Mouse (Mus musculus) R1 (cell line): Measurements from ENCODE around the gene Gopc.

Experiments
- DNase-seq: peaks from one replicate; pipeline ENCODE4 v3.0.0-alpha.2; 2018; ENCODE audit warnings: low read depth, low spot score

Gene Gopc

DNA sequence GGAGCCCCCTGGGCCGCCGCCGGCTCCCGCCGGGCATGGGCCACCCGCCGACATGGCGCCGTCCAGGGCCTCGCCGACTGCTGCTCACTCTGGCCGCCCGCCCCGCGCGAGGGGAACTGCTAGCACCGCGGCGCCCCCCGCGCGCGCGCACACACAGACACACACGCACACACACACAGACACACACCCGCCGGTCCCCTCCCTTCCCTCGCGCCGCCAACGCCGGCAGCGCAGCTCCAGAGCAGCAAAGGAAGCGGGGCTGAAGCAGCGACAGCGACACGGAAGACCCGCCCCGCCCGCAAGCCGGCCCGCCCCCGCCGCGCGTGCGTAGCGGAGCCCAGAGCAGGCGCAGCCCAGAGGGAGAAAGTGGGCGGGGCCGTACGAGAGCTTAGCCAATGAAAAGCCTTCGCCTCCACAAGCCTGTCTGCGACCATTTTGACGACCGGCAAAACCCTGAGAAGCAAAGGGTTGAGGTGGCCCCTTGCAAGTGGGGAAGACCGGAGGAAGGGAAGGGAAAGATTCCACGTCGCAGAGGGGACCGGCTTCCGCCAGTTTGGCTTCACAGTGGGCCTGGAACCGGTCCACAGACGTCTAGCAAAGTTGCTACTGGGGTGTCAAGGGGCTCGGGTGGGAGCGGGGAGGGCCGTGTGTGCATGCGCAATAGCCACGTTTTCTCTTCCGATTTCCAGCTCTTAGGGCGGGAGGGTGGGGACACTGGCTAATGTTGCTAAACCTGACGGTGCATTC lies at the start of gene Gopc:
Gene Gopc, minus strand, starts transcription at position 280 of the 747 bp plus-strand sequence.
- DNase-seq = peak; percentile 98

GRCm38 (mm10) chr10:52430953-52431352 lies 49.0 kb upstream of the Gopc start:
- no peak for DNase-seq

DNA sequence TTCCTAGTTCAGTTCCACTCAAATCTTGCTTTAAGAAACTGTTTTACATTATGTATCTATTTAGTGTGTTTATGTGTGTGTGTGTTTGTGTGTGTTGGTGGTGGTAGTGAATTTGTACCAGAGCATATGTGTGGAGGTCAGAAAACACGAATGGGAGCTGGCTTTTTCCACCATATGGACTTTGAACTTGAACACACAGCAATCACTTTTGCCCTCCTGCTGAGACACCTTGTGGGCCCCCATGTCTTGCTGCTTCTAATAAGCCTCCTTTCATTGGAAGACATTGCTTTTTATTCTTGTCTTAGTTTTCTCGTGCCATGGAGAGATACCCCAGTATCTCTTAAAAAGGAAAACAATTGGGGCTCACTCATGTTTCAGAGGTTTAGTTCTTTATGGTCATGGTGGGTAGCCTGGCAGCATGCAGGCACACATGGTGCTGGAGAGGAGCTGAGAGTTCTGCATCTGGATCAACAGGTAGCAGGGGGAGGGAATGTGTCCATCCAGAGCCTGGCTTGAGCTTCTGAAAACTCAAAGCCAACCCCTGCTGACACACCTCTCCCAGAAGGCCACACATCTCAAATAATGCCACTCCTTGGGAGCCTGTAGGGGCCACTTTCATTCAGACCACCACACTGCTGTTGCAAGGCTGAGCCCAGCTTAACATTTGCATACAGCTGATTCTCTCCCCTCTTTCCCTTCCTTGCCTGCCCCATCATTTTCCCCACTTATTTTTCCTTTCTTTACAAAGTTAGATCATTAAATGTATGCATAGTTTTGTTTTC lies 45.9 kb upstream of the Gopc start:
- no peak for DNase-seq

DNA sequence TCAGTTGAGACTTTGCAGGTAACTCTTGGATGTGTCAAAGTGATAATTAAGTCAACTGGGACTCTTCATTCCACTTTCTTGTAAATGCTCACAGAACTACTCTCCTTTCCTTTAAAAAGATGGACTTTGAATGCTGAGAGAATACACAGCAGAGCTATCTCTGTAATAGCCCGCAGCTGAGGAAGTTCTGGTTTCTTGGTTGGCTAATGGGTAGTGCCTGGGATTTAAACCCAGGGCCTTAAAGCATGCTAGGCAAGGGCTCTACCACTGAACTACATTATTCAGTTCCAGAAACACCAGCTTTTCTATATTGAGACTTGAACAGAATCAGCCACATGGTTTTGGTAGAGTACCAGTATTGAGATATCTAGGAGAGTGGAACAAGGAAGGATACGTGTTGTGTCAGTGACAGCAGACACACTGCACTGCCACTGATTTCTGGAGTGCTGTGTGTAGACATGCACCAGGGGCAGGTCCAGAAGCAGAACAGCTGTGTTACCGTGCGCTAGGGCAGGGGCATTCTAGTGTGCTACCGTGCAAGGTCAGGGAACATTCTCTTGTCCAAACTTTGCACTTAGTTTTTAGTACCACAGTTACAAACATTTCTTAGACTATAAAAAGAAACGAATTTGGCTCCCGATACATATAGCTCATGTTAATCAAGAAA lies 44.5 kb upstream of the Gopc start:
- DNase-seq = no peak

DNA sequence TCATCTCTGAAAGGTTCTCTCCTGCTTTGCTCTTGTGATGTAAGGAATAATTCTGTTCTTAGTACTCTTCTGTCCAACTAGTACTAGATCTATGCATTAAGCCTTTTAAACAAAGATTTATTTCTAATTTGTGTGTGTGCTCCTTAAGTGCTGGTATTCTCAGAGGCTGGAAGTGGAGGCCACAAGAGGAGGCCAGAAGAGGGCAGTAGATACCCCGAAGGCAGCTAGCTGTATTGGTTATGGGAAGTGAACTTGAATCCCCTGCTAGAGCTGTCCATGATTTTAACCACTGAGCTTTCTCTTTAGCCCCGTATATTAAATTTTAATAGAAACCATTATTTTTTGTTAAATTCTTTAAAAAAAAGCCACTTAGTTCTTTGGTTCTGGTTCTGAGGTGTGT lies 41.2 kb upstream of the Gopc start:
- DNase-seq = peak; percentile 45

- no peak for DNase-seq
Observed at GRCm38 (mm10) chr10:52421716-52422115, 39.8 kb upstream of the Gopc start.

- DNase-seq = no peak
Observed at GRCm38 (mm10) chr10:52420526-52420925, 38.6 kb upstream of the Gopc start.

GRCm38 (mm10) chr10:52419402-52419801 lies 37.5 kb upstream of the Gopc start:
- no peak for DNase-seq

DNA sequence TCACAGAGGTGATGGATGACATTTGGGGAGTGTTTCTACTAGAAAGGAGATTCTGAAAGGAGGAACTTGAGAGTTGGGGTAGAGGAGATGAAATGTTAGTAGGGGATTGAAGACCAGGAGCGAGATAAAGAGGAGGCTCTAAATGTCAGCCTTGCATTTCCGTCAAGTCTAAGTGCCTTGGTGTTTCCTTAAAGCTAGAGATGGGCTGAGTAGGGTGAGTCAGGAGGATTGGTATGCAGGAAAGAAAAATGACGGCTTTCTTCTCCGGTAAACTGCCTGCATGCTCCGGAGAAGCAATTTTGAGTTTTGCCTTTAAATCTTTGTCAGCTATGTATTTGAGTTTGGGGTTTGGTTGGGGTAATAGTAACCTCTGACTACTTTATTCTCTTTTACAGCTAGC lies 37.0 kb upstream of the Gopc start:
- DNase-seq = no peak

- DNase-seq = peak; percentile 55
Observed at GRCm38 (mm10) chr10:52417998-52418860, 36.3 kb upstream of the Gopc start.

- peak; percentile 98 for DNase-seq
Observed at GRCm38 (mm10) chr10:52417299-52417997, 35.5 kb upstream of the Gopc start, which contains the start of gene Nus1. Gene Nus1, plus strand, starts transcription at chr10:52417547.

DNA sequence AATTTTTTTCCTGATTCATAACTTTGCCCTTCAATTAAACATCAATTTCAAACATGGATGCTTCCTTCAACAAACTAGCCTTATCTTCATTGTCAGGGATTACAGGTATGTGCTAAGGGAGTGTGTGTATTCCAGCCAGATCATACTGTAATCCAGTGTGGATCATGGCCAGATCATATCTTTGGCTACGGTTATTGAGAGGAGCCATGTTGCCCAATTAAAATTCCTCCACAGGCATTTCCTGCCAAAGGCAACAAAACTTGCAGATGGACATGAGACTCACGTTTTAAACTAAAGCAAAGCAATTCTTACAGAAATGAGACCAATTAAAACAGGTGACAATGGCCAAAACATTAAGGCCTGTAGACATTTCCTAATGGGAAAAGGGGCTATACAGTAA lies 34.5 kb upstream of the Gopc start:
- no peak for DNase-seq

- no peak for DNase-seq
Observed at GRCm38 (mm10) chr10:52415020-52415419, 33.1 kb upstream of the Gopc start.

GRCm38 (mm10) chr10:52407526-52407925 lies 25.6 kb upstream of the Gopc start:
- DNase-seq = no peak

- DNase-seq = no peak
Observed at GRCm38 (mm10) chr10:52405160-52405559, 23.2 kb upstream of the Gopc start.

DNA sequence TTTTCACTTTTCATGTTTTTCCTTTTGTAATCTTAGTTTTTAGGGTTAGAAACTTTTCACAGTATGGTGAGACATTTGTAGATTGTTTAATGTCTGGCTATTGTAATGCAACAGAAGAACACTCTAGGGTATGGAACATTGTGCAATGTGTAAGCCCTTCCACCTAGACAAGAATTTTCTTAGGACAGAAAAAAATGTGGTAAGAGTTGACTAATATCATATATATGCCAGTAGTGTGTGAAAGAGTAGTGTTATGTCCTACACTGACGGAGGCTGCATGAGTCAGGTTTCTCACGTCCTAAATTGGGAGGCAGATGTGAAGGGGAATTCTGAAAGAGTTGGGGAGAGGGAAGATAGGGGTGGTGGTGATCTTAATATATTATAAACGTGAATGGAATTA lies 17.8 kb upstream of the Gopc start:
- no peak for DNase-seq

DNA sequence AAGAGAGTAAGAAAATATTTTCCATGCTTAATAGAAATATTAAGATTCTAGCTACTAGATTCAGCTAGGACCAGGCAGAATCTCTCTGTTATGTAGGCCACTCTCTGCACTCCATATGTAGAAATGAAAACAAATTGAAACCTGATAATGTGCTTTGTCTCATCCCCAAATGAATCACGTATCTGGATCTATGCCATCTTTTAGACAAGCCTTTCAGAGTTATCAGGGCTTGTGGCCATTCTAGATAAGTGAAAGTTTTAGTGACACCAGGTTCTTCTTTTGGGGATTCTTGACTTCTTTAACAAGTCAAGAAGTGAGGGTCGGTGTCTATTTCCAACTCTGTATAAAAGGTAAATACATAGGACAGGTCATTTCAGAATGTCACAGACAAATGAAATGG lies 16.8 kb upstream of the Gopc start:
- no peak for DNase-seq

- no peak for DNase-seq
Observed at GRCm38 (mm10) chr10:52396647-52397046, 14.7 kb upstream of the Gopc start.

GRCm38 (mm10) chr10:52391208-52391607 lies 9.3 kb upstream of the Gopc start:
- DNase-seq = no peak

DNA sequence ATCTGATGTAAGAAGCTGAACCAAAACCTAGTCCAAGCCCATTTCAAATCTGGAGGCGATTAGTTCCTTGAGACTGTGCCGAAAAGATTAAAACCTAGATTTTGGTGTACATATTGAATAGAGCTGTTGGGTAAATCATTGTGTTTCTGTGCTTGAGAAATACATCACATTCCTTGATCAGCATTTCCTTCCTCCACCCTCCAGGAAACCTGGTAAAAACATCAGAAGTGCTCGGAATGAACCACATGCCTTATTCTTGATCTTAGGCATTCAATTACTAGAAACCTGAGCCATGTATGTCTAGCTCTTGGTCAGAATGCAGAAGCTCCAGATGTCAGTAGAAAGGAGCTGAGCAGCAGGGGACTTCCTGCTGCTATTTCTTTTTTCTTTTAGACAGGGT lies 7.5 kb upstream of the Gopc start:
- DNase-seq = no peak

DNA sequence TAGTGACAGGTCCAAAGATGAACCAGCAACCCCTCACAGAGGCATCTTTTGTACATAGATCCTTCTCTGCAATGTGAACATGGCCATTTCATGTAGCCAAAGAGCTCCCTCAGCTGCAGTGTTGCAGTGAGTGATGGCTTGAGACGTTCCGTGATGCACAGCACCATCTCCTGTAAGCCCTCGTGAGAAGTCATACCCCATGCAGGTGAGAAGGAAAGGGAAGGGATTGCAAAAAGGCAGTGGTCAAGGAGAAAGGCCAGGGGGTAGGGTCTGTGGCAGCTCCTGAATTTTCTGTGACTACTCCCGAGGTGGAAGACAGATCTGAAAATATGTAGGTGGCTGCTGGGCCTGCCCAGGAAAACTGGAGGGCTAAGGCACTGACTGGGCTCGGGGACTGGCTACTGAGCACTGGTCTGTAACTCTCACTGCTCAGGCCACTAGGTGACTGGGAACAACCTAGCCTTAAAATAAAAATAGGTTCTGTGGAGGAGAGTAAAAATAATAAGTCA lies 7.1 kb upstream of the Gopc start, which contains the start of gene Nepn:
Gene Nepn, plus strand, starts transcription at position 51 of the 509 bp plus-strand sequence.
- no peak for DNase-seq
